Mouse (Mus musculus): ENCODE results near the gene Ntn4. TPM values are rescaled to one million over a fixed set of nuclear protein-coding genes. Genes with fewer than 3 reads are reported as not detected.
"Not testable (repeated sequence)": the region's sequence is repeated elsewhere in the genome, so short reads cannot be mapped to it uniquely, and the experiment has no call there.

The Ntn4 gene
- total RNA-seq, 2 experiments from 2014 or later: 41.3 to 43.2 TPM

- no peak for DNase-seq
These were observed 43.4 kb downstream of the Ntn4 start for GRCm38 (mm10) chr10:93683896-93684295.

- not testable (repeated sequence) for DNase-seq
These were observed 44.9 kb downstream of the Ntn4 start for GRCm38 (mm10) chr10:93685416-93685815.

- DNase-seq: no peak
These were observed 46.1 kb downstream of the Ntn4 start for GRCm38 (mm10) chr10:93686579-93686978.

- DNase-seq: no peak
These were observed 47.3 kb downstream of the Ntn4 start for GRCm38 (mm10) chr10:93687781-93688180.

GRCm38 (mm10) chr10:93688306-93689171 is 48.1 kb downstream of the Ntn4 start:
- no peak for DNase-seq

- DNase-seq: no peak
These were observed 50.9 kb downstream of the Ntn4 start for GRCm38 (mm10) chr10:93691344-93691743.

- no peak for DNase-seq
These were observed 54.7 kb downstream of the Ntn4 start for GRCm38 (mm10) chr10:93695043-93695791.

GRCm38 (mm10) chr10:93696001-93696400 is 55.5 kb downstream of the Ntn4 start:
- DNase-seq: no peak

GRCm38 (mm10) chr10:93697866-93698483 is 57.5 kb downstream of the Ntn4 start:
- no peak for DNase-seq

GRCm38 (mm10) chr10:93699689-93700478 is 59.4 kb downstream of the Ntn4 start:
- DNase-seq: no peak

- DNase-seq: no peak
These were observed 60.3 kb downstream of the Ntn4 start for GRCm38 (mm10) chr10:93700589-93701363.

GRCm38 (mm10) chr10:93703946-93704345 is 63.5 kb downstream of the Ntn4 start:
- DNase-seq: no peak

- DNase-seq: peak; percentile 71
These were observed 66.9 kb downstream of the Ntn4 start for GRCm38 (mm10) chr10:93707149-93708075.

GRCm38 (mm10) chr10:93708076-93708473 is 67.6 kb downstream of the Ntn4 start:
- DNase-seq: no peak

GRCm38 (mm10) chr10:93708515-93708914 is 68.0 kb downstream of the Ntn4 start:
- DNase-seq: no peak

GRCm38 (mm10) chr10:93709536-93709935 is 69.1 kb downstream of the Ntn4 start:
- DNase-seq: no peak

- no peak for DNase-seq
These were observed 81.3 kb downstream of the Ntn4 start for GRCm38 (mm10) chr10:93721625-93722337.

GRCm38 (mm10) chr10:93723942-93724542 is 83.6 kb downstream of the Ntn4 start:
- DNase-seq: peak; percentile 65

- no peak for DNase-seq
These were observed 87.7 kb downstream of the Ntn4 start for GRCm38 (mm10) chr10:93728131-93728530.

Measured in heart, postnatal 4 days (tissue).